Mouse (Mus musculus): Measurements from ENCODE around the gene Zfp82. TPM values are rescaled to one million over a fixed set of nuclear protein-coding genes. Genes with fewer than 3 reads are reported as not detected.

Zfp82 gene
- polyA plus RNA-seq, 1 experiment, result 1.8 TPM

DNA sequence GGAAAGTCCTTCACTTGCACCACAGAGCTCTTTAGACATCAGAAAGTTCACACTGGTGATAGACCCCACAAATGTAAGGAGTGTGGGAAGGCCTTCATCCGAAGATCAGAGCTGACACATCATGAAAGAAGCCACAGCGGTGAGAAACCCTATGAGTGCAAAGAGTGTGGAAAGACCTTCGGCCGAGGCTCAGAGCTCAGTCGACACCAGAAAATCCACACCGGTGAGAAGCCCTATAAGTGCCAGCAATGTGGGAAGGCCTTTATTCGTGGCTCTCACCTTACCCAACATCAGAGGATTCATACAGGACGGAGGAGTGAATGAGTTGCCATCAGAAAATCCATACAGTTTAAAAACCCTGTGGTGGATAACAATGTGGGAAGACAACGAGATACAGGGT, 49.4 kb downstream of the Zfp82 start:
- Histone ChIP-seq H3K27ac (replicated peaks; ENCODE audit: low read depth, low read length) (no peak overlapping the region), H3K4me3 (ENCODE audit: insufficient read depth, low read depth, low read length) (no peak overlapping the region), H3K4me1 (ENCODE audit: control insufficient read depth, insufficient read depth, insufficient read length, low read length) (no peaks in the 10 kb centered on the region)

DNA sequence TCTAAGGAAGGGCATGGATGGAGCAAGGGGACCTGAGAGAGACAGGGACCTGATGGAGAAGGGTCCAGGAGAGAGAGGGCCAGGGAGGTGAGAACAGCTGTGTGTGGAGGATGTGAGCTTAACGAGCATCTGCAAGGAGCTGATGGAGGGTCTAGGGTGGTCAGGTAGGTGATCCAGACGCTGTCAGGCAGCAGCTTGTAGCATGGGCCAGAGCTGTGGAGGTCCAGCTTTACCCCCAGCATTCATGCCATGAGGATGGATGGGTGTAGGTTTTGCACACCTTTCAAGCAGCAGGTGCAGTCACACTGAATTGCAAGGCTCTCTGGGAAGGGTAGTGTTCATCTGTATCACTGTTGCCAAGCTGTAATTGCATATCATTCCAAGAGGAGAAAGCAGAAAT, 53.2 kb downstream of the Zfp82 start:
- H3K4me1 ChIP-seq (ENCODE audit: control insufficient read depth, insufficient read depth, insufficient read length, low read length), result no peaks in the 10 kb centered on the region
- H3K4me3 ChIP-seq (ENCODE audit: insufficient read depth, low read depth, low read length), result no peak overlapping the region
- H3K27ac ChIP-seq (replicated peaks; ENCODE audit: low read depth, low read length), result no peak overlapping the region

DNA sequence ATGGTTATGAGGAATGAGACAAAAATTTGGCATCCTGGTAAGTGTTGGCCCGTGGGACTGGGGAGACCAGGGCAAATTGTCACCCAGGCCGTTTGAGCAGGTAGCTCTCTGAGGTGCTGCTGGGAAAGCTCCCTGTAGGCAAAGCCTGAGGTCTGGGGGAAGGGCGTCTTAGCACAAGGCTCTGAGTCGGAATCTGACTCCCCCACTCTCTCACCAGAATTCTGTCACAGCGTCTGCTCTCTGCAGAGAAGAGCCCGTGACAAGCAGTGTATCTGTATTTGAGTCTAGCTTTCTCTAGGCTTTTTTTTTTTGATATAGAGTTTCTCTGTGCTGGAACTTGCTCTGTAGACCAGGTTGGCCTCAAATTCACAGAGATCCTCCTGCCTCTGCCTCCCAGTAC, 55.5 kb downstream of the Zfp82 start:
- H3K4me1 ChIP-seq (ENCODE audit: control insufficient read depth, insufficient read depth, insufficient read length, low read length), result no peaks in the 10 kb centered on the region
- no peak overlapping the region for H3K27ac ChIP-seq (replicated peaks; ENCODE audit: low read depth, low read length)
- no peak overlapping the region for H3K4me3 ChIP-seq (ENCODE audit: insufficient read depth, low read depth, low read length)

DNA sequence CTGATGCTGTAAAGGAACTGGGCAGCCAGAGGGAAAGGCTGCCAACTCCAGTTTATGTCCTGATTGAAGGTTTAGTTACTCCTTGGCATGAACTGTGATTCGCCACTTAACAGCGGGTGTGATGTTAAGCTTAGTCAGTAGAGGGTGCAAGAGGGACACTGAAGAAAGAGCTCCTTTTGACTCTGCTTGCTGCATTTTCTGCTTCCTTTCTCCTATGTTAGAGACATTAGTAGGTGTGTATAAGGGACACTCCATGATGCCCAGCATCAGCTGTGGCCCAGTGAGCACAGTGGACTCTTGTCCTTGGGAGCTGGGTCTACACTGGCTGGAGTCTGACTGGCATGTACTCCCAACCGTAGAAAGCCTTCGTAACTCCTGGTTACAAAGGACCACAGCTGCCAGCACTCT, 59.7 kb downstream of the Zfp82 start:
- H3K4me1 ChIP-seq (ENCODE audit: control insufficient read depth, insufficient read depth, insufficient read length, low read length), result no peaks in the 10 kb centered on the region
- no peak overlapping the region for H3K4me3 ChIP-seq (ENCODE audit: insufficient read depth, low read depth, low read length)
- no peak overlapping the region for H3K27ac ChIP-seq (replicated peaks; ENCODE audit: low read depth, low read length)

DNA sequence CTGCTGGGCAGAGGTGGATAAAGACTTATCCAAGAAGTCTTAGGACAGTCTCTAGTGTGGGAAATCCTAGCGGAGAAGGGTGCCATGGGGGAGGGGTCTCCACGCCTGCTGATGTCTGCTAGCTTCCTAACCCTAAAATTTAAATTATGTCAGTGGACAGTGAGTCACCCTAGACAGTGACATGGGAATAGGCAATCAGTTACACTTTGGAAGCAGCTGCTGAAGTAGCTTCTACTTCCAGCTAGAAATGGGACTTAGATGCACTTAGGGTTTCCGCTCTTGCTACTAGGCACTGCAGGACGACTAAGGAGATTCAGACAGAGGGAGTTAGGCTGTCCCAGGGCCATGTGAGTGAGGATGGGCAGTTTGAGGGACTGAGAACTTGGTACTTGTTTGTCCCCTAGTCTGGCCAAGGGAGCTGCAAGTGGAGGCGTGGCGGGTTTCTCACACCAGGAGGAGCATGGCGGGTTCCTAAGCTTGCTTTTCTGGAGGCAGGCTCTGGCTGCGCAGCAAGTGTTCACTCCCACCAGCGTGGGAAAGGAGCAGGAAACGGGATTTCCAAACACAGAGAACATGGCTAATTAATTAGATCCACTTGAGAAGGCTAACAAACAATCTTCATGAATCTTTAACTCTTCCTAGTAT, 62.0 kb downstream of the Zfp82 start:
- Histone ChIP-seq H3K27ac (replicated peaks; ENCODE audit: low read depth, low read length) (no peak overlapping the region), H3K4me1 (ENCODE audit: control insufficient read depth, insufficient read depth, insufficient read length, low read length) (no peaks in the 10 kb centered on the region), H3K4me3 (ENCODE audit: insufficient read depth, low read depth, low read length) (no peak overlapping the region)

DNA sequence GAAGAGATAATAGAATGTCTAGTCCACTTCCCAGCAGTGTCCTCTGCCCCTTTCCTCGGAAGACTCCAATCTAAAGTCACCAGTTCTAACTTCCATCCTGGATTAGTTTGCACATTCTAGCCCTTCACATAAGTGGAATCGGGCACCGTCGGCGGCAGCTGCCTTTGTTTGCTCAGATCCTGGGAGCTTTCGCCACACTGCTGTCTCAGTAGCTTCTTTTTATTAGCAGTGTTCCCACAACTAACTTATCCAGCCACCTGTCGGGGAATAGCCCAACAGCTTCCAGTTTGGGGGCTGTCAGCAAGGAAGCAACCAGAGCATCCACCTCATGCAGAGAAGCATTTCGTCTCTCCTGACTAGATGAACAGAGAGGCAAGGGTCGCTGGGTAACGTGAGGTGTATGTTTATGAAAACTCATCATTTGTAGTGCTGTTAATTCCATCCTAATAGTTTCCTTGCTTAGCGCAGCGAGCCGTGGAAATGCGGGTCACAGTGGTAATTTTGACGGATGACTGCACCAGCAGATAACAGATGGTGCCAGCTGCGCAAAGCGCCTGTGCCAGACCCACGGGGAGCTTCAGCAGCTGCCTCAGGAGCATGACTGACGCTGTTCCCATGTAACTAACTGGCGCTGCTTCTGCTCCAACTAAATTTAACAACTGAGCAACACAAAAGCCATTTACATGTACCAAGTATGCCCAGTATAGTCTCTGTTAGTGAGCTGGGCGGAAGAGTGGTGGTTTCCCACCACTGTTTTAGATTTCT, 63.2 kb downstream of the Zfp82 start:
- H3K4me3 ChIP-seq (ENCODE audit: insufficient read depth, low read depth, low read length), result no peak overlapping the region
- H3K27ac ChIP-seq (replicated peaks; ENCODE audit: low read depth, low read length), result no peak overlapping the region
- no peaks in the 10 kb centered on the region for H3K4me1 ChIP-seq (ENCODE audit: control insufficient read depth, insufficient read depth, insufficient read length, low read length)

DNA sequence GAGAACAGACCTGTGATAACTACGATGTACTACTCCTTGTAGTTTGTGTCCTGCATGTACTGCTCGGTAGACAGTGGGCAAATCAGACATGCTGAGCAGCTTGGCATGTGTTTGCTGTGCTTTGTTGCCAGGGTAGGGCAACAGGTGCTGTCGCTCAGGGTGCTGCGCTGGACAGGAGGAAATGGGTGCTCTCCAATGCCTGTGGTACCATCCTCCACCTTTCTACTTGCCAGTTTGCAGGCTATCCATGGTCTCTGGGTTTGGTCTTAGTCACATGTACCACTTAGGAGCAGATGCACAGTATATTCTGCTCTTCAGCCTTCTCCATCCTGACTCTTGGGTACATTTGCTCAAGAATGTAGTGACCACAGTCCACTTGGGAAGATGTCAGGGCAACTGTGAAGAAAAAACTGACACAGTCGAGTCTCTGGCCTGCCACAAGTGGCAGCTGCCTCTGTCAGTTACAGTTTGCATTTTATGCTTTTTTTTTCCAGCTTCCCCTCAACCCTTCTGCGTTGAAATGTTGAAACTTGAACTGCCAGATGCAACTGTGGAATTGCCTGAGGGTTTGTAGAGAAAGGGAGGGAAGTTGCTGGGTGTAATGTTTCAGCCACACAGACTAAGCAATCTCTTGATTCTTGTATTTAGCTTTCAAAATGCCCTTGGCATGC, 64.5 kb downstream of the Zfp82 start:
- no peak overlapping the region for H3K4me3 ChIP-seq (ENCODE audit: insufficient read depth, low read depth, low read length)
- no peak overlapping the region for H3K27ac ChIP-seq (replicated peaks; ENCODE audit: low read depth, low read length)
- no peaks in the 10 kb centered on the region for H3K4me1 ChIP-seq (ENCODE audit: control insufficient read depth, insufficient read depth, insufficient read length, low read length)

DNA sequence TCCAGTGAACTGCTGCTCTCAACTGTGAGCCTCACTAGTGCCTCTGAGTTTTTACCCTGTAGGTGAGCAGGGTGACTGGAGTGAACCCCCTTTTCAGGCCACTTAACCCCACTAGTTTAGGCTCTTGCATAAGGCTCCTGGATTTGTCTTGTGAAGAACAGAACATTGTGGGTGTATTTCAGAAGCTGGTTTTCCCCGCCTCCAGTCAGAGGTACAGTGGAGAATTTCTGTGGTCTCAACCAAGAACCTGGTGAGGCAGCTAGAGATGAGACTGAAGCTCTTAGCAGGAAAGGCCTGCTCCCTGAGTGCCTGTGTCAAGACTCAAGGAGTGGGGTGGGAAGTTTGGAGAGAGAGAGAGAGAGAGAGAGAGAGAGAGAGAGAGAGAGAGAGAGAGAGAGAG, 65.1 kb downstream of the Zfp82 start:
- H3K4me3 ChIP-seq (ENCODE audit: insufficient read depth, low read depth, low read length), result no peak overlapping the region
- H3K27ac ChIP-seq (replicated peaks; ENCODE audit: low read depth, low read length), result no peak overlapping the region
- no peaks in the 10 kb centered on the region for H3K4me1 ChIP-seq (ENCODE audit: control insufficient read depth, insufficient read depth, insufficient read length, low read length)

Other genes starting within 250 kb of the Zfp82 start
- gene Zfp940, start 219.2 kb downstream of the Zfp82 start, polyA plus RNA-seq (2012; ENCODE audit: insufficient read depth, insufficient read length, missing spikeins), result 0.83 and 2.0 TPM in 2 replicates
- 2.2 and 2.8 TPM in 2 replicates for gene Zfp420, start 212.9 kb downstream of the Zfp82 start, polyA plus RNA-seq (2012; ENCODE audit: insufficient read depth, insufficient read length, missing spikeins)
- gene Zfp27, start 166.3 kb downstream of the Zfp82 start, polyA plus RNA-seq (2012; ENCODE audit: insufficient read depth, insufficient read length, missing spikeins), result 5.5 and 7.1 TPM in 2 replicates
- gene Zfp383, start 164.7 kb downstream of the Zfp82 start, polyA plus RNA-seq (2012; ENCODE audit: insufficient read depth, insufficient read length, missing spikeins), result 1.2 and 3.0 TPM in 2 replicates
- 5.3 and 7.3 TPM in 2 replicates for gene Zfp74, start 118.8 kb downstream of the Zfp82 start, polyA plus RNA-seq (2012; ENCODE audit: insufficient read depth, insufficient read length, missing spikeins)
- 2.4 and 4.0 TPM in 2 replicates for gene Zfp568, start 88.9 kb downstream of the Zfp82 start, polyA plus RNA-seq (2012; ENCODE audit: insufficient read depth, insufficient read length, missing spikeins)
- gene Zfp14, start 21.5 kb downstream of the Zfp82 start, polyA plus RNA-seq (2012; ENCODE audit: insufficient read depth, insufficient read length, missing spikeins), result 1.9 TPM in 2 replicates
- not detected in 2 replicates for gene Gm26920, start 17.5 kb upstream of the Zfp82 start, polyA plus RNA-seq (2012; ENCODE audit: insufficient read depth, insufficient read length, missing spikeins)
- gene Zfp566, start 17.6 kb upstream of the Zfp82 start, polyA plus RNA-seq (2012; ENCODE audit: insufficient read depth, insufficient read length, missing spikeins), result 2.4 and 2.5 TPM in 2 replicates
- gene Zfp260, start 21.9 kb upstream of the Zfp82 start, polyA plus RNA-seq (2012; ENCODE audit: insufficient read depth, insufficient read length, missing spikeins), result 32.4 and 34.3 TPM in 2 replicates
- 1.1 TPM in 1 of 2 replicates, not detected in the other for gene Zfp382, start 49.0 kb upstream of the Zfp82 start, polyA plus RNA-seq (2012; ENCODE audit: insufficient read depth, insufficient read length, missing spikeins)
- 17.8 and 24.3 TPM in 2 replicates for gene Zfp146, start 96.8 kb upstream of the Zfp82 start, polyA plus RNA-seq (2012; ENCODE audit: insufficient read depth, insufficient read length, missing spikeins)
- 3,242 and 3,950 TPM in 2 replicates for gene Cox7a1, start 111.2 kb upstream of the Zfp82 start, polyA plus RNA-seq (2012; ENCODE audit: insufficient read depth, insufficient read length, missing spikeins)
- 549 and 708 TPM in 2 replicates for gene Capns1, start 125.9 kb upstream of the Zfp82 start, polyA plus RNA-seq (2012; ENCODE audit: insufficient read depth, insufficient read length, missing spikeins)
- 93.0 and 113 TPM in 2 replicates for gene Polr2i, start 159.0 kb upstream of the Zfp82 start, polyA plus RNA-seq (2012; ENCODE audit: insufficient read depth, insufficient read length, missing spikeins)
- 62.8 and 71.2 TPM in 2 replicates for gene Tbcb, start 159.4 kb upstream of the Zfp82 start, polyA plus RNA-seq (2012; ENCODE audit: insufficient read depth, insufficient read length, missing spikeins)
- gene Ovol3, start 162.8 kb upstream of the Zfp82 start, polyA plus RNA-seq (2012; ENCODE audit: insufficient read depth, insufficient read length, missing spikeins), result not detected in 2 replicates
- 0.83 TPM in 1 of 2 replicates, not detected in the other for gene Thap8, start 207.2 kb upstream of the Zfp82 start, polyA plus RNA-seq (2012; ENCODE audit: insufficient read depth, insufficient read length, missing spikeins)
- 3.2 and 4.6 TPM in 2 replicates for gene Wdr62, start 207.5 kb upstream of the Zfp82 start, polyA plus RNA-seq (2012; ENCODE audit: insufficient read depth, insufficient read length, missing spikeins)
- gene Clip3, start 218.8 kb upstream of the Zfp82 start, polyA plus RNA-seq (2012; ENCODE audit: insufficient read depth, insufficient read length, missing spikeins), result 4.5 and 7.3 TPM in 2 replicates
- 34.7 and 38.6 TPM in 2 replicates for gene Alkbh6, start 235.8 kb upstream of the Zfp82 start, polyA plus RNA-seq (2012; ENCODE audit: insufficient read depth, insufficient read length, missing spikeins)
- gene Syne4, start 241.9 kb upstream of the Zfp82 start, polyA plus RNA-seq (2012; ENCODE audit: insufficient read depth, insufficient read length, missing spikeins), result not detected in 2 replicates
- gene E130208F15Rik, start 248.8 kb upstream of the Zfp82 start, polyA plus RNA-seq (2012; ENCODE audit: insufficient read depth, insufficient read length, missing spikeins), result 1.6 and 2.0 TPM in 2 replicates